Mouse (Mus musculus): ENCODE measurements around the gene Rtn3. TPM values are rescaled to one million over a fixed set of nuclear protein-coding genes. Genes with fewer than 3 reads are reported as not detected.
"Not testable (repeated sequence)": the region's sequence is repeated elsewhere in the genome, so short reads cannot be mapped to it uniquely, and the experiment has no call there.

The Rtn3 gene
- polyA plus RNA-seq, 1 experiment, result 79.9 TPM

GRCm38 (mm10) chr19:7396867-7397826, 85.9 kb downstream of the Rtn3 start:
- 53% methylated on average over 10 of the region's 10 CpGs for WGBS
- not testable (repeated sequence) for DNase-seq (ENCODE audit: low read depth, low spot score)

- no peak for DNase-seq (ENCODE audit: low read depth, low spot score)
- 82% methylated on average over 6 of the region's 6 CpGs for WGBS
Observed at GRCm38 (mm10) chr19:7388488-7388887, 94.6 kb downstream of the Rtn3 start.

- no peak for DNase-seq (ENCODE audit: low read depth, low spot score)
- WGBS, result 87% methylated on average over 2 of the region's 2 CpGs
Observed at GRCm38 (mm10) chr19:7386042-7386441, 97.0 kb downstream of the Rtn3 start.

GRCm38 (mm10) chr19:7382903-7383865, 99.9 kb downstream of the Rtn3 start, which contains the start of gene Spindoc:
Gene Spindoc, minus strand, starts transcription at chr19:7382994.
- DNase-seq (ENCODE audit: low read depth, low spot score), result peak; percentile 64
- WGBS, result 4% methylated on average over 52 of the region's 52 CpGs

DNA sequence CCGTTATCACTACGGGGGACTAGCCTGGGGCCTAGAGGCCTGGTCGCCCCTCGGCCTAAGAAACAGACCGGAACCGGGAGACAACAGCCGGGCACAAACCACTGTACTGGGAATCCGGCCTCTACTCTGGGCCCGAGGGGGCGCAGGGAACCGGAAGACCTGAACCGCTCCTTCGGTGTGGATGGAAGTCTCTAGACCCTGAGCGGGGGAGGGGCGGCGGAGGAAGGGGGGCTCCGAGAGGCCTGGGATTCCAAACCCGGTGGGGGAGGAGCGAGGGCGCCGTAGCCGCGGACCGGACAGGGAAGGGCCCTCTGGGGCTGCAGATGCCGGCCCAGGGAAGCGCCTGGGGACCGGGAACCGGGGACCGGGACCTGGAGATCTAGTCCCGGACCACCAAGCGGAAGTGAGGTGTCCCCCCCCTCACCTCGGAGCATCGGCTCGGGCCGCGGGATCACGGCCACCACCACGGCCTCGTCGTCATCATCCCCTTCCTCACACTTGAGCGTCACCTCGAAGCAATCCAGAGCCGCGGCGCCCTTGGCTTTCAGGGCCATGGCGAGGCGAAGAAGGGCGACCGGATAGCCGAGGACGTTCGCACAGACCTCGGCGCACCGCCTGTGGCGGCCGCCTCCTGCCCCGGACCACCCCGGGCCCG, 100.7 kb downstream of the Rtn3 start:
- DNase-seq (ENCODE audit: low read depth, low spot score), result no peak
- WGBS, result under 1% methylated on average over 60 of the region's 60 CpGs

- 5% methylated on average over 8 of the region's 8 CpGs for WGBS
- DNase-seq (ENCODE audit: low read depth, low spot score), result no peak
Observed at GRCm38 (mm10) chr19:7381906-7382247, 101.2 kb downstream of the Rtn3 start.

GRCm38 (mm10) chr19:7377639-7378038, 105.4 kb downstream of the Rtn3 start:
- 56% methylated on average over 2 of the region's 2 CpGs for WGBS
- no peak for DNase-seq (ENCODE audit: low read depth, low spot score)

Other genes starting within 250 kb of the Rtn3 start
- 24.2 and 24.8 TPM in 2 replicates for gene Naa40, start 242.1 kb downstream of the Rtn3 start, polyA plus RNA-seq (2012; rRNA removed)
- 2.1 and 2.5 TPM in 2 replicates for gene Rcor2, start 216.0 kb downstream of the Rtn3 start, polyA plus RNA-seq (2012; rRNA removed)
- 108 and 145 TPM in 2 replicates for gene Mark2, start 141.4 kb downstream of the Rtn3 start, polyA plus RNA-seq (2012; rRNA removed)
- gene Spindoc, start 100.3 kb downstream of the Rtn3 start, polyA plus RNA-seq (2012; rRNA removed), result 14.1 and 14.2 TPM in 2 replicates
- gene 2700081O15Rik, start 65.7 kb downstream of the Rtn3 start, polyA plus RNA-seq (2012; rRNA removed), result 4.4 and 6.4 TPM in 2 replicates
- gene Atl3, start 10.8 kb upstream of the Rtn3 start, polyA plus RNA-seq (2012; rRNA removed), result 7.1 and 9.3 TPM in 2 replicates
- gene Pla2g16, start 74.2 kb upstream of the Rtn3 start, polyA plus RNA-seq (2012; rRNA removed), result 27.6 and 40.2 TPM in 2 replicates
- 3.3 and 4.5 TPM in 2 replicates for gene Lgals12, start 123.9 kb upstream of the Rtn3 start, polyA plus RNA-seq (2012; rRNA removed)
- gene Hrasls5, start 129.3 kb upstream of the Rtn3 start, polyA plus RNA-seq (2012; rRNA removed), result 0.07 TPM in 1 of 2 replicates, not detected in the other
- not detected in 2 replicates for gene Slc22a19, start 228.0 kb upstream of the Rtn3 start, polyA plus RNA-seq (2012; rRNA removed)